Mouse (Mus musculus) liver, embryonic 13.5 days (tissue): ENCODE results near the gene Prom1. TPM values are rescaled to one million over a fixed set of nuclear protein-coding genes. Genes with fewer than 3 reads are reported as not detected.
A peak's percentile ranks its signal among the peaks of the same experiment; 100 is the strongest.

Source experiments
- ATAC-seq: fragments of 200-750 bp; cut with Nextera tagmentation; 2 replicates; pipeline ENCODE4 v1.8.0; 2017; ENCODE audit warnings: low read depth, mild to moderate bottlenecking, moderate number of reproducible peaks, moderate library complexity
- DNase-seq: peaks from one replicate; pipeline ENCODE4 v3.0.0; 2022
- H3K27ac ChIP-seq: fragments of 300-500 bp; sonication (generic); 2 replicates; pipeline ENCODE4 v1.5.1; 2015; ENCODE audit warnings: moderate library complexity, mild to moderate bottlenecking, inconsistent platforms
- H3K27me3 ChIP-seq: fragments of 300-500 bp; sonication (generic); 2 replicates; pipeline ENCODE4 v1.6.1; 2015; ENCODE audit warnings: mild to moderate bottlenecking, inconsistent platforms
- H3K36me3 ChIP-seq: fragments of 300-500 bp; sonication (generic); 2 replicates; pipeline ENCODE4 v1.6.1; 2015; ENCODE audit warnings: mild to moderate bottlenecking, inconsistent platforms
- H3K4me1 ChIP-seq: fragments of 300-500 bp; sonication (generic); replicated peaks from 2 replicates; pipeline ENCODE4 v1.6.1; 2015; ENCODE audit warnings: inconsistent platforms
- H3K4me2 ChIP-seq: fragments of 300-500 bp; sonication (generic); 2 replicates; pipeline ENCODE4 v1.6.1; 2015; ENCODE audit warnings: inconsistent platforms, mild to moderate bottlenecking, moderate library complexity
- H3K4me3 ChIP-seq: fragments of 300-500 bp; sonication (generic); replicated peaks from 2 replicates; pipeline ENCODE4 v1.5.1; 2015; ENCODE audit warnings: mild to moderate bottlenecking, inconsistent platforms
- H3K9ac ChIP-seq: fragments of 300-500 bp; sonication (generic); 2 replicates; pipeline ENCODE4 v1.6.1; 2015; ENCODE audit warnings: mild to moderate bottlenecking, inconsistent platforms
- H3K9me3 ChIP-seq: fragments of 300-500 bp; sonication (generic); replicated peaks from 2 replicates; pipeline ENCODE4 v1.6.1; 2016; ENCODE audit warnings: inconsistent platforms
- WGBS: fragments of 180-500 bp; shearing (Covaris S2); methylation state at CpG from one replicate; pipeline ENCODE4 v1.1.7; 2015; ENCODE audit not compliant: insufficient replicate concordance; 5-methylcytosine and 5-hydroxymethylcytosine counted together
- polyA plus RNA-seq: library from polyadenylated mRNA; unstranded; fragments of >200 nt; fragmentation: Nextera tagmentation; extraction: Ambion mirVana; gene quantifications from 2 replicates; pipeline ENCODE4 v1.2.1, GENCODE M21; 2015

Gene Prom1
- polyA plus RNA-seq, 1 experiment from 2014 or later, result 10.3 TPM

- Histone ChIP-seq H3K27me3 (no peaks in the 10 kb centered on the region), H3K4me1 (no peaks in the 10 kb centered on the region), H3K4me3 (no peak overlapping the region), H3K9ac (no peak overlapping the region), H3K9me3 (no peaks in the 10 kb centered on the region), H3K27ac (no peak overlapping the region), H3K4me2 (no peak overlapping the region), H3K36me3 (no peaks in the 10 kb centered on the region)
- 67% methylated on average over 8 of the region's 8 CpGs for WGBS
- DNase-seq (no peak), ATAC-seq (no peak)
These were observed 21.4 kb downstream of the Prom1 start for GRCm38 (mm10) chr5:44080276-44081054.

GRCm38 (mm10) chr5:44075432-44075831 is 26.4 kb downstream of the Prom1 start:
- DNase-seq (no peak), ATAC-seq (no peak)
- Histone ChIP-seq H3K36me3 (no peaks in the 10 kb centered on the region), H3K27ac (no peak overlapping the region), H3K4me3 (no peak overlapping the region), H3K9me3 (no peaks in the 10 kb centered on the region), H3K9ac (no peak overlapping the region), H3K4me1 (no peaks in the 10 kb centered on the region), H3K4me2 (no peak overlapping the region), H3K27me3 (no peaks in the 10 kb centered on the region)
- WGBS, result 64% methylated on average over 1 of the region's 1 CpGs

- Histone ChIP-seq H3K36me3 (no peaks in the 10 kb centered on the region), H3K4me2 (no peak overlapping the region), H3K27ac (no peak overlapping the region), H3K9ac (no peak overlapping the region), H3K4me3 (no peak overlapping the region), H3K4me1 (no peaks in the 10 kb centered on the region), H3K9me3 (no peaks in the 10 kb centered on the region), H3K27me3 (no peaks in the 10 kb centered on the region)
- 27% methylated on average over 3 of the region's 3 CpGs for WGBS
- DNase-seq, result no peak
- no peak for ATAC-seq
These were observed 28.2 kb downstream of the Prom1 start for GRCm38 (mm10) chr5:44073634-44074033.

GRCm38 (mm10) chr5:44070529-44071133 is 31.2 kb downstream of the Prom1 start:
- DNase-seq, result no peak
- 75% methylated on average over 7 of the region's 7 CpGs for WGBS
- H3K4me1 ChIP-seq, result no peaks in the 10 kb centered on the region

GRCm38 (mm10) chr5:44058258-44058657 is 43.6 kb downstream of the Prom1 start:
- H3K9ac ChIP-seq, result no peak overlapping the region
- no peak overlapping the region for H3K4me2 ChIP-seq
- H3K4me1 ChIP-seq, result no peaks in the 10 kb centered on the region
- no peaks in the 10 kb centered on the region for H3K9me3 ChIP-seq
- H3K4me3 ChIP-seq, result no peak overlapping the region
- ATAC-seq, result no peak
- no peak overlapping the region for H3K27ac ChIP-seq
- no peak for DNase-seq
- WGBS, result 60% methylated on average over 3 of the region's 3 CpGs
- H3K36me3 ChIP-seq, result no peaks in the 10 kb centered on the region
- H3K27me3 ChIP-seq, result no peaks in the 10 kb centered on the region

More at GRCm38 (mm10) chr5:44070529-44071133, 31.2 kb downstream of the Prom1 start:
- no peak overlapping the region for H3K4me3 ChIP-seq
- no peak overlapping the region for H3K27ac ChIP-seq
- H3K9ac ChIP-seq, result no peak overlapping the region
- H3K9me3 ChIP-seq, result no peaks in the 10 kb centered on the region
- H3K27me3 ChIP-seq, result no peaks in the 10 kb centered on the region
- H3K36me3 ChIP-seq, result no peaks in the 10 kb centered on the region
- ATAC-seq, result no peak
- no peak overlapping the region for H3K4me2 ChIP-seq

- H3K9ac ChIP-seq, result no peak overlapping the region
- no peaks in the 10 kb centered on the region for H3K36me3 ChIP-seq
- ATAC-seq, result peak; percentile 66
- H3K27ac ChIP-seq, result no peak overlapping the region
- H3K4me1 ChIP-seq, result peaks cover 4% of the 10 kb centered on the region; the same call in 1 of the 2 replicates
- H3K27me3 ChIP-seq, result no peaks in the 10 kb centered on the region
- no peak overlapping the region for H3K4me2 ChIP-seq
- H3K4me3 ChIP-seq, result no peak overlapping the region
- DNase-seq, result no peak
- H3K9me3 ChIP-seq, result no peaks in the 10 kb centered on the region
- 29% methylated on average over 8 of the region's 8 CpGs for WGBS
These were observed 51.6 kb downstream of the Prom1 start for GRCm38 (mm10) chr5:44050213-44050612.

GRCm38 (mm10) chr5:44049395-44049976 is 52.3 kb downstream of the Prom1 start:
- DNase-seq, result no peak
- Histone ChIP-seq H3K4me3 (no peak overlapping the region), H3K9ac (no peak overlapping the region), H3K36me3 (no peaks in the 10 kb centered on the region), H3K4me2 (no peak overlapping the region), H3K9me3 (no peaks in the 10 kb centered on the region), H3K27ac (no peak overlapping the region), H3K27me3 (no peaks in the 10 kb centered on the region), H3K4me1 (peaks cover 4% of the 10 kb centered on the region; the same call in 1 of the 2 replicates)
- ATAC-seq, result no peak
- 27% methylated on average over 6 of the region's 6 CpGs for WGBS

- H3K4me3 ChIP-seq, result no peak overlapping the region
- no peaks in the 10 kb centered on the region for H3K9me3 ChIP-seq
- no peak for DNase-seq
- H3K4me1 ChIP-seq, result peaks cover 4% of the 10 kb centered on the region; the same call in 1 of the 2 replicates
- ATAC-seq, result no peak
- H3K36me3 ChIP-seq, result no peaks in the 10 kb centered on the region
- no peaks in the 10 kb centered on the region for H3K27me3 ChIP-seq
- 36% methylated on average over 5 of the region's 5 CpGs for WGBS
- H3K9ac ChIP-seq, result no peak overlapping the region
- H3K4me2 ChIP-seq, result no peak overlapping the region
- H3K27ac ChIP-seq, result no peak overlapping the region
These were observed 53.1 kb downstream of the Prom1 start for GRCm38 (mm10) chr5:44048568-44049363.

GRCm38 (mm10) chr5:44041725-44042124 is 60.1 kb downstream of the Prom1 start:
- H3K9me3 ChIP-seq, result no peaks in the 10 kb centered on the region
- no peak overlapping the region for H3K9ac ChIP-seq

GRCm38 (mm10) chr5:44041056-44041455 is 60.8 kb downstream of the Prom1 start:
- H3K36me3 ChIP-seq, result no peaks in the 10 kb centered on the region
- WGBS, result 77% methylated on average over 3 of the region's 3 CpGs
- no peak for ATAC-seq

More at GRCm38 (mm10) chr5:44041725-44042124, 60.1 kb downstream of the Prom1 start:
- DNase-seq (no peak), ATAC-seq (no peak)
- WGBS, result 17% methylated on average over 1 of the region's 1 CpGs
- Histone ChIP-seq H3K27ac (no peak overlapping the region), H3K27me3 (no peaks in the 10 kb centered on the region), H3K4me3 (no peak overlapping the region), H3K4me2 (no peak overlapping the region), H3K4me1 (no peaks in the 10 kb centered on the region), H3K36me3 (no peaks in the 10 kb centered on the region)

More at GRCm38 (mm10) chr5:44041056-44041455, 60.8 kb downstream of the Prom1 start:
- H3K9me3 ChIP-seq, result no peaks in the 10 kb centered on the region
- DNase-seq, result no peak
- H3K4me2 ChIP-seq, result no peak overlapping the region
- no peak overlapping the region for H3K9ac ChIP-seq
- H3K4me1 ChIP-seq, result no peaks in the 10 kb centered on the region
- no peak overlapping the region for H3K4me3 ChIP-seq
- no peak overlapping the region for H3K27ac ChIP-seq
- H3K27me3 ChIP-seq, result no peaks in the 10 kb centered on the region
